In the genomic region with DNA sequence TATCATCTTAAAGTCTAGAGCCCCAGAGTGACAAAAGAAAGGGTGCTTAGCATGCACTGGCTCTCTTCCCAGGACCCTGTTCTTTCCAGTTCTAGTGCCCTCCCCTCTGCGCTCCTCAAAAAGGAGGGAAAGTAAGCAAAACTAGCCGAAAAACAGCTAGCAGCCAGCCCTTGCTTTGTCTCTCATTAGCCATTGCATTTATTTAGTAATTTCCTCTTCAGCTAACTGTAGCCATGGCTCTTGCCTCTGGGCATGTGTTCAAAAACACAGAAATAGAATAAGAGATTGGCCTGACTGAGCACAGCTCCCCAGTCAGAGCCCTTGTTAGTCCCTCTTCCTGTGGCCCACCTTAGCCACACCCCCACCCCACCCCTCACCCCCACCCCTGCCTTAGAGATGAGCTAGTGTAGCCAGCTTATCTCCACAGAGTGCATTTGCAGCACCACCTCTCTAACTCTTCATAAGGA, we compare ENCODE assay signal across 9 mouse cellular contexts.
DNase-seq lines count a peak whose midpoint lies in the region; ATAC-seq and TF ChIP-seq lines count a peak whose summit lies in the region.
"Had no signal": no experiment of that assay in that cellular context is flagged by ENCODE, and none has a peak within 500 bp of the region (broad histone marks: within the 10 kb centered on the region; RNA-seq: fewer than 3 reads in every experiment).

No protein-coding gene starts in this region.

- no peak for TF ChIP-seq CTCF in Patski (IDR thresholded peaks at IDR 0.05)
- TF ChIP-seq CTCF in lung, postnatal 0 days (IDR thresholded peaks at IDR 0.05) = no peak

- no peak overlapping the region for H3K9ac ChIP-seq in embryonic facial prominence, embryonic 11.5 days (replicated peaks; ENCODE audit: low read length)
- no peak overlapping the region for H3K9ac ChIP-seq in lung, postnatal 0 days (replicated peaks; ENCODE audit: low read depth)

- H3K4me2 ChIP-seq in embryonic facial prominence, embryonic 11.5 days (ENCODE audit: low read depth, low read length) = no peak overlapping the region
- no peak overlapping the region for H3K4me2 ChIP-seq in lung, postnatal 0 days (replicated peaks; ENCODE audit: low read depth, low read length)

- no peaks in the 10 kb centered on the region for H3K9me3 ChIP-seq in embryonic facial prominence, embryonic 11.5 days (replicated peaks; ENCODE audit: control insufficient read depth, low read length)
- H3K9me3 ChIP-seq in lung, postnatal 0 days (ENCODE audit: low read length) = no peaks in the 10 kb centered on the region

- CTCF ChIA-PET in Patski (lab: Charles Lee) = interaction anchor here (0.8 to 2.9 kb wide), 9 partner anchors 12 to 206 kb away, joined by 3 to 21 read pairs (median 4); partner anchors contain the start of gene Mgat5

- no peak overlapping the region for H3K27ac ChIP-seq in embryonic facial prominence, embryonic 11.5 days (replicated peaks; ENCODE audit: low read depth, low read length)
- H3K27ac ChIP-seq in lung, postnatal 0 days (ENCODE audit: low read length) = 0 out of 2 replicates have a peak overlapping the region, but pooled peaks have one; percentile 32

- H3K4me3 ChIP-seq in embryonic facial prominence, embryonic 11.5 days (ENCODE audit: low read depth, low read length) = no peak overlapping the region
- no peak overlapping the region for H3K4me3 ChIP-seq in lung, postnatal 0 days (ENCODE audit: low read depth, low read length)
- H3K4me3 ChIP-seq: myocyte had no signal

- no peaks in the 10 kb centered on the region for H3K4me1 ChIP-seq in embryonic facial prominence, embryonic 11.5 days (ENCODE audit: control insufficient read depth, insufficient read depth, low read length)
- no peaks in the 10 kb centered on the region for H3K4me1 ChIP-seq in lung, postnatal 0 days (ENCODE audit: insufficient read depth, low read depth, low read length)

- POLR2A ChIA-PET in Patski (lab: Charles Lee) = interaction anchor here (1.8 kb wide), 1 partner anchor 205 kb away, joined by 10 read pairs; the partner anchor contains the start of gene Mgat5

- 59% methylated on average over 2 of the region's 2 CpGs for WGBS in embryonic facial prominence, embryonic 11.5 days
- WGBS in lung, postnatal 0 days = 36% methylated on average over 2 of the region's 2 CpGs

- H3K27me3 ChIP-seq in Patski = no peaks in the 10 kb centered on the region
- H3K27me3 ChIP-seq in embryonic facial prominence, embryonic 11.5 days (ENCODE audit: control insufficient read depth, insufficient read depth, low read length) = no peaks in the 10 kb centered on the region
- H3K27me3 ChIP-seq in lung, postnatal 0 days (replicated peaks; ENCODE audit: insufficient read depth, low read length) = no peaks in the 10 kb centered on the region

- no peak for DNase-seq in Patski (ENCODE audit: low read depth, low spot score)
- no peak for DNase-seq in embryonic facial prominence, embryonic 11.5 days (ENCODE audit: low spot score)
- peak; percentile 45 to 57 for DNase-seq in heart, postnatal 10 days
- peak; percentile 55 for DNase-seq in lung, postnatal 0 days (ENCODE audit: low spot score)
- DNase-seq in urinary bladder, postnatal 10 days (ENCODE audit: low spot score) = no peak
- DNase-seq in gastrocnemius, postnatal 4 days (ENCODE audit: low spot score in 2 of 2) = no peak
- no peak for DNase-seq in adrenal gland, adult (ENCODE audit: inconsistent age in 2 of 2, low spot score in 1 of 2)
- no peak for DNase-seq in thymus, postnatal 10 days (ENCODE audit: low spot score in 2 of 2)

- TF ChIP-seq EP300 in lung, postnatal 0 days (IDR thresholded peaks at IDR 0.05) = no peak

- in situ Hi-C loops in Patski (cut with MboI; ENCODE audit: low pct_unique_long_range_greater_than_20kb) = no loop called here

- peak; percentile 26 for ATAC-seq in Patski
- peak; percentile 60 for ATAC-seq in embryonic facial prominence, embryonic 11.5 days (replicated peaks; ENCODE audit: insufficient number of reproducible peaks, low FRiP score, low TSS enrichment, low read depth)
- ATAC-seq in lung, postnatal 0 days = peak; percentile 62

- intact Hi-C loops in heart, postnatal 10 days (cut with DNase I) = loop anchor here (2.0 kb wide), 1 partner anchor 206 kb away; no protein-coding TSS in a partner anchor

- no peaks in the 10 kb centered on the region for H3K36me3 ChIP-seq in embryonic facial prominence, embryonic 11.5 days (replicated peaks; ENCODE audit: control insufficient read depth, insufficient read depth, low read depth, low read length)
- 0 out of 2 replicates have a peak, but pooled peaks cover 4% of the 10 kb centered on the region for H3K36me3 ChIP-seq in lung, postnatal 0 days (ENCODE audit: insufficient read depth, low read length)

Comparison
In these comparisons a context has a peak if more than half of its experiments do, and no peak if none do; other contexts are left out.
1. DNase-seq: peak in heart, postnatal 10 days (2 of 2) and lung, postnatal 0 days (single experiment); none in Patski (single experiment), embryonic facial prominence, embryonic 11.5 days (single experiment), urinary bladder, postnatal 10 days (single experiment), gastrocnemius, postnatal 4 days (0 of 2), adrenal gland, adult (0 of 2) and thymus, postnatal 10 days (0 of 2).
2. Peak in every context shown above with its lines, with median percentiles within 50 percentile points of each other: ATAC-seq.